Mouse (Mus musculus): ENCODE data around the gene Slfn3. TPM values are rescaled to one million over a fixed set of nuclear protein-coding genes. Genes with fewer than 3 reads are reported as not detected.
"Not testable (repeated sequence)": the region's sequence is repeated elsewhere in the genome, so short reads cannot be mapped to it uniquely, and the experiment has no call there.

Slfn3 gene
- polyA plus RNA-seq, 1 experiment from 2014 or later, result 0.22 TPM

- H3K36me3 ChIP-seq (ENCODE audit: control insufficient read depth, insufficient read depth, low read length), result no peaks in the 10 kb centered on the region
- H3K27me3 ChIP-seq (ENCODE audit: control insufficient read depth, insufficient read depth, low read length), result no peaks in the 10 kb centered on the region
- H3K9ac ChIP-seq (ENCODE audit: low read length), result no peak overlapping the region
- H3K4me2 ChIP-seq (replicated peaks; ENCODE audit: low read depth), result no peak overlapping the region
- no peak overlapping the region for H3K27ac ChIP-seq (replicated peaks)
- H3K9me3 ChIP-seq (ENCODE audit: control insufficient read depth, low read length), result no peaks in the 10 kb centered on the region
- DNase-seq (ENCODE audit: low spot score), result no peak
- 59% methylated on average over 1 of the region's 1 CpGs for WGBS
- ATAC-seq (ENCODE audit: low FRiP score, low TSS enrichment), result no peak
- TF ChIP-seq CTCF (IDR thresholded peaks at IDR 0.05; ENCODE audit: low read depth) (no peak), EP300 (optimal IDR thresholded peaks at IDR 0.05) (no peak)
- no peak overlapping the region for H3K4me3 ChIP-seq (ENCODE audit: low read depth, low read length)
- H3K4me1 ChIP-seq (replicated peaks; ENCODE audit: control insufficient read depth, insufficient read depth), result no peaks in the 10 kb centered on the region
These were observed 30.3 kb downstream of the Slfn3 start for GRCm38 (mm10) chr11:83221328-83221877.

DNA sequence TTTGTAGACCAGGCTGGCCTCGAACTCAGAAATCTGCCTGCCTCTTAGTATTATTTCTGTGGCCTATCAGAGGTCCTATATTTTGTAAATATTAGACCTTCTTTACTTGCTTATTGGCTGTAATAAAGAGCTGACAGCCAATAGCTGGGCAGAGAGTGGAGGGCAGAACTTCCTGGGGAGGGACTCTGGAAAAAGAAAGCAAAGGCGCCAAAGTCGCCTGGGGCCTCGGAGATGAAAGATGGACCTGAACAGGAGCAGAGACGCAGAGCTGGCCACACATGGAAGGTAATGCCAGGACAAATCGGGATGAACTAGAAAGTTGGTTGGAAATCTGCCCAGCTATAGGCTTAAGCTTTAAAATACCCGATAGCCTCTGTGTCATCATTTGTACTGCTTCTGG lies 32.2 kb downstream of the Slfn3 start:
- no peak overlapping the region for H3K27ac ChIP-seq (replicated peaks)
- no peak for TF ChIP-seq EP300 (optimal IDR thresholded peaks at IDR 0.05)
- TF ChIP-seq CTCF (IDR thresholded peaks at IDR 0.05; ENCODE audit: low read depth), result no peak
- H3K4me2 ChIP-seq (replicated peaks; ENCODE audit: low read depth), result no peak overlapping the region
- no peak for ATAC-seq (ENCODE audit: low FRiP score, low TSS enrichment)
- no peak overlapping the region for H3K9ac ChIP-seq (ENCODE audit: low read length)
- no peaks in the 10 kb centered on the region for H3K4me1 ChIP-seq (replicated peaks; ENCODE audit: control insufficient read depth, insufficient read depth)
- H3K36me3 ChIP-seq (ENCODE audit: control insufficient read depth, insufficient read depth, low read length), result no peaks in the 10 kb centered on the region
- H3K27me3 ChIP-seq (ENCODE audit: control insufficient read depth, insufficient read depth, low read length), result no peaks in the 10 kb centered on the region
- no peak overlapping the region for H3K4me3 ChIP-seq (ENCODE audit: low read depth, low read length)
- WGBS, result 68% methylated on average over 7 of the region's 7 CpGs
- no peaks in the 10 kb centered on the region for H3K9me3 ChIP-seq (ENCODE audit: control insufficient read depth, low read length)
- DNase-seq (ENCODE audit: low spot score), result no peak

GRCm38 (mm10) chr11:83223793-83224192 lies 32.7 kb downstream of the Slfn3 start:
- 82% methylated on average over 5 of the region's 5 CpGs for WGBS
- not testable (repeated sequence) for H3K4me3 ChIP-seq (ENCODE audit: low read depth, low read length); H3K27ac ChIP-seq (replicated peaks)

DNA sequence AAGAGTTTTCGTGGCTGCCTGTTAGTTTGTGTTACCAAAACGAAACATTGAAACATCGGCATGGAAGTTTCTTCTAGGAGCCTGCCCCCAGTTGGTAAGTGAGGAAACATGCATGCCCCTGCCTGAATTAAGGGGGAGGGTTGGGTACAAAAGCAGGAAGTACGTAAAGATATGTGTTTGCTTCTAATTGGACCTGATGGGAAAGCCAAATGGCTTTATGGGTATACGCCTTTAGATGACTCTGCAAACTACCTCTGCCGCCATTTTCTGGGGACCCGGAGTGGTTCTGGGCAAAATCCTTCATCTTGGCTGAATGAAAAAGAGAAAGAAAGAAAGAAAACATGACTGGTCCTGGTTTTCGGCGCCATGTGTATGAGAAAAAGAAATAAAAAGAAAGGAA lies 33.1 kb downstream of the Slfn3 start:
- H3K27ac ChIP-seq (replicated peaks), result no peak overlapping the region
- TF ChIP-seq CTCF (IDR thresholded peaks at IDR 0.05; ENCODE audit: low read depth) (no peak), EP300 (optimal IDR thresholded peaks at IDR 0.05) (no peak)
- H3K4me1 ChIP-seq (replicated peaks; ENCODE audit: control insufficient read depth, insufficient read depth), result no peaks in the 10 kb centered on the region
- no peaks in the 10 kb centered on the region for H3K27me3 ChIP-seq (ENCODE audit: control insufficient read depth, insufficient read depth, low read length)
- no peaks in the 10 kb centered on the region for H3K9me3 ChIP-seq (ENCODE audit: control insufficient read depth, low read length)
- H3K9ac ChIP-seq (ENCODE audit: low read length), result no peak overlapping the region
- no peak overlapping the region for H3K4me2 ChIP-seq (replicated peaks; ENCODE audit: low read depth)
- no peaks in the 10 kb centered on the region for H3K36me3 ChIP-seq (ENCODE audit: control insufficient read depth, insufficient read depth, low read length)
- no peak overlapping the region for H3K4me3 ChIP-seq (ENCODE audit: low read depth, low read length)
- DNase-seq (ENCODE audit: low spot score), result no peak
- ATAC-seq (ENCODE audit: low FRiP score, low TSS enrichment), result no peak
- WGBS, result 80% methylated on average over 9 of the region's 9 CpGs

More at GRCm38 (mm10) chr11:83223793-83224192, 32.7 kb downstream of the Slfn3 start:
- H3K4me2 ChIP-seq (replicated peaks; ENCODE audit: low read depth); DNase-seq (ENCODE audit: low spot score); H3K36me3 ChIP-seq (ENCODE audit: control insufficient read depth, insufficient read depth, low read length); H3K9me3 ChIP-seq (ENCODE audit: control insufficient read depth, low read length); H3K4me1 ChIP-seq (replicated peaks; ENCODE audit: control insufficient read depth, insufficient read depth); ATAC-seq (ENCODE audit: low FRiP score, low TSS enrichment); H3K27me3 ChIP-seq (ENCODE audit: control insufficient read depth, insufficient read depth, low read length); H3K9ac ChIP-seq (ENCODE audit: low read length): not testable (repeated sequence)

- ATAC-seq (ENCODE audit: low FRiP score, low TSS enrichment) (no peak), DNase-seq (ENCODE audit: low spot score) (no peak)
- Histone ChIP-seq H3K36me3 (ENCODE audit: control insufficient read depth, insufficient read depth, low read length) (no peaks in the 10 kb centered on the region), H3K27me3 (ENCODE audit: control insufficient read depth, insufficient read depth, low read length) (no peaks in the 10 kb centered on the region), H3K4me2 (replicated peaks; ENCODE audit: low read depth) (no peak overlapping the region), H3K9ac (ENCODE audit: low read length) (no peak overlapping the region), H3K9me3 (ENCODE audit: control insufficient read depth, low read length) (no peaks in the 10 kb centered on the region), H3K4me1 (replicated peaks; ENCODE audit: control insufficient read depth, insufficient read depth) (no peaks in the 10 kb centered on the region), H3K4me3 (ENCODE audit: low read depth, low read length) (no peak overlapping the region), H3K27ac (replicated peaks) (no peak overlapping the region)
- TF ChIP-seq EP300 (optimal IDR thresholded peaks at IDR 0.05) (no peak), CTCF (IDR thresholded peaks at IDR 0.05; ENCODE audit: low read depth) (no peak)
- WGBS, result 68% methylated on average over 3 of the region's 3 CpGs
These were observed 33.6 kb downstream of the Slfn3 start for GRCm38 (mm10) chr11:83224750-83225149.

- no peaks in the 10 kb centered on the region for H3K9me3 ChIP-seq (ENCODE audit: control insufficient read depth, low read length)
- 86% methylated on average over 9 of the region's 9 CpGs for WGBS
- no peak overlapping the region for H3K27ac ChIP-seq (replicated peaks)
- H3K27me3 ChIP-seq (ENCODE audit: control insufficient read depth, insufficient read depth, low read length), result no peaks in the 10 kb centered on the region
- ATAC-seq (ENCODE audit: low FRiP score, low TSS enrichment) (no peak), DNase-seq (ENCODE audit: low spot score) (no peak)
- H3K4me2 ChIP-seq (replicated peaks; ENCODE audit: low read depth), result no peak overlapping the region
- no peaks in the 10 kb centered on the region for H3K36me3 ChIP-seq (ENCODE audit: control insufficient read depth, insufficient read depth, low read length)
- H3K4me1 ChIP-seq (replicated peaks; ENCODE audit: control insufficient read depth, insufficient read depth), result no peaks in the 10 kb centered on the region
- no peak overlapping the region for H3K9ac ChIP-seq (ENCODE audit: low read length)
- no peak overlapping the region for H3K4me3 ChIP-seq (ENCODE audit: low read depth, low read length)
- TF ChIP-seq EP300 (optimal IDR thresholded peaks at IDR 0.05) (no peak), CTCF (IDR thresholded peaks at IDR 0.05; ENCODE audit: low read depth) (no peak)
These were observed 34.3 kb downstream of the Slfn3 start for GRCm38 (mm10) chr11:83225371-83225960.
